Mouse (Mus musculus) CH12.LX (cell line): ENCODE measurements around the gene Snx32.

ENCODE experiments used
- BHLHE40 ChIP-seq: IDR thresholded peaks from 2 replicates; pipeline ENCODE4 v1.6.1; 2011; ENCODE audit warnings: mild to moderate bottlenecking, low read depth, low read length, improper control_type of control experiment
- CTCF ChIP-seq, 2 experiments: IDR thresholded peaks in 1 of 2; conservative IDR thresholded peaks in 1 of 2; 2 replicates each; pipeline ENCODE4 v1.5.1; 2011 to 2012; ENCODE audit warnings: low read depth in 2 of 2, low read length in 2 of 2, improper control_type of control experiment in 1 of 2, inconsistent platforms in 1 of 2, mild to moderate bottlenecking in 1 of 2, moderate library complexity in 1 of 2
- E2F4 ChIP-seq: IDR thresholded peaks from 2 replicates; pipeline ENCODE4 v1.6.1; 2011; ENCODE audit warnings: low read depth, low read length, improper control_type of control experiment; ENCODE audit not compliant: insufficient replicate concordance
- HCFC1 ChIP-seq: IDR thresholded peaks from 2 replicates; pipeline ENCODE4 v1.6.1; 2012; ENCODE audit warnings: low read depth, mild to moderate bottlenecking, inconsistent platforms, low read length, improper control_type of control experiment
- MAX ChIP-seq: IDR thresholded peaks from 2 replicates; pipeline ENCODE4 v1.6.1; 2011; ENCODE audit warnings: low read length, improper control_type of control experiment
- MAZ ChIP-seq: IDR thresholded peaks from 2 replicates; pipeline ENCODE4 v1.6.1; 2012; ENCODE audit warnings: low read depth, mild to moderate bottlenecking, inconsistent platforms, low read length, improper control_type of control experiment, moderate library complexity
- PAX5 ChIP-seq: IDR thresholded peaks from 2 replicates; pipeline ENCODE4 v1.6.1; 2012; ENCODE audit warnings: low read length, inconsistent platforms, mixed read lengths
- RAD21 ChIP-seq: IDR thresholded peaks from 2 replicates; pipeline ENCODE4 v1.6.1; 2011; ENCODE audit warnings: low read depth, mild to moderate bottlenecking, low read length, improper control_type of control experiment, moderate library complexity
- RCOR1 ChIP-seq: conservative IDR thresholded peaks from 2 replicates; pipeline ENCODE4 v1.6.1; 2012; ENCODE audit warnings: low read depth, mild to moderate bottlenecking, inconsistent platforms, low read length, improper control_type of control experiment
- UBTF ChIP-seq: IDR thresholded peaks from 2 replicates; pipeline ENCODE4 v1.6.1; 2012; ENCODE audit warnings: low read depth, mild to moderate bottlenecking, inconsistent platforms, low read length, improper control_type of control experiment, moderate library complexity
- ZKSCAN1 ChIP-seq: IDR thresholded peaks from 2 replicates; pipeline ENCODE4 v1.6.1; 2012; ENCODE audit warnings: low read depth, inconsistent platforms, low read length, improper control_type of control experiment, borderline replicate concordance

DNA sequence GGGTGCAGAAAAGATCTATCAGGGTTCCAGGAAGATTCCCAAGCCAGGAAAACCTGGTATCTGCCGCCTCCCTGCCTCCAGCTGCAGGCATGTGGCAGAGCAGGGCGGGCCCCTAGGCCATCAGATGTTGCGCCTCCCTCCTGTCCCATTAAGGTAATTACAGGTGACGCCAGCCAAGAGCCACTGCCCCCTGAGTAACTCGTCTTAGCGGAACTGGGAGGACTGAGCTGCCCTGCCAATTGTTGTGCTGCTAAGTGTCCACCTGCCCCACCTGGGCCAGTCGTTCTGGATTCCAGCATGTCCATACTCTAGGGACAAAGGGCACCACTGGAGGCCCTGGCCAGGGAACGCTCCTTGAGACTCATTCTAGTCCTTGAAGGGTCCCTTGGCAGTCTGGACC is 43.5 kb upstream of the Snx32 start:
- TF ChIP-seq CTCF (conservative IDR thresholded peaks at IDR 0.05 in 1 of 2, IDR thresholded peaks at IDR 0.05 in 1 of 2; ENCODE audit: low read depth in 2 of 2, low read length in 2 of 2) (no peak), RCOR1 (no peak), E2F4 (no peak), MAZ (no peak), BHLHE40 (no peak), ZKSCAN1 (no peak), RAD21 (no peak), UBTF (no peak), PAX5 (no peak), MAX (no peak), HCFC1 (no peak)
